25 mouse cellular contexts compared by ENCODE assay signal in genomic region chrX:8211490-8212207, GRCm38 (mm10). TPM values are rescaled to one million over a fixed set of nuclear protein-coding genes. Genes with fewer than 3 reads are reported as not detected.
"Had no signal": no experiment of that assay in that cellular context is flagged by ENCODE, and none has a peak within 500 bp of the region (broad histone marks: within the 10 kb centered on the region; RNA-seq: fewer than 3 reads in every experiment).

No protein-coding gene starts in this region.

- H3K36me3 ChIP-seq: heart, embryonic 10.5 days; heart, embryonic 12.5 days; hindbrain, embryonic 13.5 days; hindbrain, embryonic 15.5 days; kidney, embryonic 15.5 days; limb, embryonic 13.5 days; limb, embryonic 15.5 days had no signal

- H3K27me3 ChIP-seq: heart, embryonic 12.5 days; hindbrain, embryonic 13.5 days; hindbrain, embryonic 15.5 days; kidney, embryonic 15.5 days; limb, embryonic 13.5 days; limb, embryonic 15.5 days had no signal

- ATAC-seq: hindbrain, postnatal 0 days; intestine, embryonic 16.5 days had no signal

- DNase-seq: gastrocnemius, postnatal 14 days; gastrocnemius, postnatal 36 days; heart, adult 18-20 months; heart, postnatal 10 days; heart, postnatal 36 days; kidney, adult 11 months; kidney, adult 2 months; kidney, adult 9 months; kidney, postnatal 14 days; kidney, postnatal 36 days; layer of hippocampus, adult 9-11 months; layer of hippocampus, postnatal 36 days; left cerebral cortex, postnatal 4 days had no signal

- H3K27ac ChIP-seq: heart, embryonic 10.5 days; hindbrain, embryonic 13.5 days; hindbrain, embryonic 15.5 days; hindbrain, postnatal 0 days; kidney, embryonic 15.5 days; kidney, postnatal 0 days; limb, embryonic 13.5 days; limb, embryonic 15.5 days had no signal

- H3K4me3 ChIP-seq: heart, embryonic 10.5 days; heart, embryonic 12.5 days; hindbrain, embryonic 13.5 days; hindbrain, embryonic 15.5 days; kidney, embryonic 15.5 days; limb, embryonic 13.5 days; limb, embryonic 15.5 days had no signal

- H3K4me2 ChIP-seq: heart, embryonic 12.5 days; hindbrain, embryonic 13.5 days; hindbrain, embryonic 15.5 days; kidney, embryonic 15.5 days; limb, embryonic 13.5 days; limb, embryonic 15.5 days had no signal

- H3K9ac ChIP-seq: heart, embryonic 12.5 days; hindbrain, embryonic 13.5 days; hindbrain, embryonic 15.5 days; kidney, embryonic 15.5 days; limb, embryonic 13.5 days; limb, embryonic 15.5 days had no signal

- H3K9me3 ChIP-seq: heart, embryonic 10.5 days; heart, embryonic 12.5 days; hindbrain, embryonic 13.5 days; hindbrain, embryonic 15.5 days; kidney, embryonic 15.5 days; limb, embryonic 13.5 days; limb, embryonic 15.5 days had no signal

- H3K4me1 ChIP-seq: heart, embryonic 10.5 days; heart, embryonic 12.5 days; hindbrain, embryonic 15.5 days; kidney, embryonic 15.5 days; limb, embryonic 13.5 days; limb, embryonic 15.5 days had no signal

RNA-seq across cellular contexts. Expression of gene Slc38a5, which starts 59.3 kb away (rescaled TPM):
- total RNA-seq: gastrocnemius, adult 18-20 months; gastrocnemius, adult 8-10 months; gastrocnemius, postnatal 36 days had no signal
- polyA plus RNA-seq: kidney, adult 2 months had no signal
